Mouse (Mus musculus): Measurements from ENCODE around the gene Calcr. TPM values are rescaled to one million over a fixed set of nuclear protein-coding genes. Genes with fewer than 3 reads are reported as not detected.

Calcr gene
- not detected for polyA plus RNA-seq (2015; fragmentation: Illumina TruSeq; extraction: RNeasy Lipid Tissue Mini Kit (QIAGEN cat#74804); ENCODE audit: insufficient read depth, low replicate concordance)

GRCm38 (mm10) chr6:3764230-3764764, at the start of gene Calcr:
Gene Calcr (minus strand): TSS chr6:3764714.

Other genes with a start within 250 kb of the Calcr start
- 2.0 TPM for gene Tfpi2, start 224.2 kb upstream of the Calcr start, polyA plus RNA-seq (2015; fragmentation: Illumina TruSeq; extraction: RNeasy Lipid Tissue Mini Kit (QIAGEN cat#74804); ENCODE audit: insufficient read depth, low replicate concordance)
- not detected for gene Gngt1, start 229.1 kb upstream of the Calcr start, polyA plus RNA-seq (2015; fragmentation: Illumina TruSeq; extraction: RNeasy Lipid Tissue Mini Kit (QIAGEN cat#74804); ENCODE audit: insufficient read depth, low replicate concordance)
- gene Gng11, start 239.2 kb upstream of the Calcr start, polyA plus RNA-seq (2015; fragmentation: Illumina TruSeq; extraction: RNeasy Lipid Tissue Mini Kit (QIAGEN cat#74804); ENCODE audit: insufficient read depth, low replicate concordance), result 72.2 TPM